Mouse (Mus musculus) midbrain, embryonic 11.5 days (tissue): ENCODE measurements at regions not wholly inside any gene's neighbourhood (a gene's known extent, or its start where the extent isn't known, plus 50 kb on each side); places are given as distances from the start of the nearest gene placed in this dataset.
"Not testable (repeated sequence)": the region's sequence is repeated elsewhere in the genome, so short reads cannot be mapped to it uniquely, and the experiment has no call there.

Experiments used
- ATAC-seq: fragments of 200-750 bp; cut with Nextera tagmentation; 2 replicates; pipeline ENCODE4 v1.8.0; 2017; ENCODE audit warnings: moderate TSS enrichment, moderate library complexity; ENCODE audit not compliant: low FRiP score
- DNase-seq: peaks from one replicate; pipeline ENCODE4 v3.0.0; 2015; ENCODE audit warnings: low spot score; ENCODE audit errors: missing footprints
- H3K27ac ChIP-seq: fragments of 300-500 bp; sonication (generic); 2 replicates; pipeline ENCODE4 v1.5.1; 2014; ENCODE audit warnings: low read depth, low read length
- H3K27me3 ChIP-seq: fragments of 300-500 bp; sonication (generic); 2 replicates; pipeline ENCODE4 v1.6.1; 2014; ENCODE audit warnings: mild to moderate bottlenecking, low read length, moderate library complexity, mixed read lengths; ENCODE audit not compliant: control insufficient read depth, insufficient read depth
- H3K36me3 ChIP-seq: fragments of 300-500 bp; sonication (generic); 2 replicates; pipeline ENCODE4 v1.6.1; 2014; ENCODE audit warnings: mild to moderate bottlenecking, low read length, moderate library complexity, mixed read lengths; ENCODE audit not compliant: control insufficient read depth, insufficient read depth
- H3K4me1 ChIP-seq: fragments of 300-500 bp; sonication (generic); 2 replicates; pipeline ENCODE4 v1.6.1; 2014; ENCODE audit warnings: low read length; ENCODE audit not compliant: control insufficient read depth, insufficient read depth
- H3K4me2 ChIP-seq: fragments of 300-500 bp; sonication (generic); 2 replicates; pipeline ENCODE4 v1.6.1; 2014; ENCODE audit warnings: mild to moderate bottlenecking, moderate library complexity
- H3K4me3 ChIP-seq: fragments of 300-500 bp; sonication (generic); 2 replicates; pipeline ENCODE4 v1.5.1; 2014; ENCODE audit warnings: low read depth, low read length
- H3K9ac ChIP-seq: fragments of 300-500 bp; sonication (generic); 2 replicates; pipeline ENCODE4 v1.6.1; 2014; ENCODE audit warnings: low read length
- H3K9me3 ChIP-seq: fragments of 300-500 bp; sonication (generic); 2 replicates; pipeline ENCODE4 v1.6.1; 2016; ENCODE audit warnings: low read length; ENCODE audit not compliant: control insufficient read depth
- WGBS: fragments of 180-500 bp; shearing (Covaris S2); extraction: QIAGEN DNeasy Blood & Tissue Kit; methylation state at CpG from one replicate; pipeline ENCODE4 v1.1.7; 2014; 5-methylcytosine and 5-hydroxymethylcytosine counted together

- H3K9me3 ChIP-seq, H3K9ac ChIP-seq, H3K27me3 ChIP-seq, H3K27ac ChIP-seq, ATAC-seq, H3K4me2 ChIP-seq, DNase-seq, H3K4me1 ChIP-seq, H3K4me3 ChIP-seq, H3K36me3 ChIP-seq: not testable (repeated sequence)
- WGBS = 96% methylated on average over 14 of the region's 14 CpGs
Observed at GRCm38 (mm10) chr12:77526581-77526980, 288.7 kb downstream of the Fut8 start.

- no peaks in the 10 kb centered on the region for H3K9me3 ChIP-seq
- no peak overlapping the region for H3K9ac ChIP-seq
- no peak for DNase-seq
- WGBS = 58% methylated on average over 1 of the region's 1 CpGs
- no peak overlapping the region for H3K4me2 ChIP-seq
- H3K4me1 ChIP-seq = no peaks in the 10 kb centered on the region
- no peak overlapping the region for H3K27ac ChIP-seq
- H3K27me3 ChIP-seq = no peaks in the 10 kb centered on the region
- no peak for ATAC-seq
- no peak overlapping the region for H3K4me3 ChIP-seq
- no peaks in the 10 kb centered on the region for H3K36me3 ChIP-seq
Observed at GRCm38 (mm10) chr12:77527499-77527898, 289.6 kb downstream of the Fut8 start.

GRCm38 (mm10) chr12:77527953-77528865, 290.3 kb downstream of the Fut8 start:
- no peaks in the 10 kb centered on the region for H3K27me3 ChIP-seq
- H3K4me3 ChIP-seq = no peak overlapping the region
- no peak overlapping the region for H3K9ac ChIP-seq
- ATAC-seq = no peak
- DNase-seq = no peak
- H3K4me1 ChIP-seq = no peaks in the 10 kb centered on the region
- H3K9me3 ChIP-seq = no peaks in the 10 kb centered on the region
- 69% methylated on average over 9 of the region's 9 CpGs for WGBS
- no peaks in the 10 kb centered on the region for H3K36me3 ChIP-seq
- no peak overlapping the region for H3K27ac ChIP-seq
- no peak overlapping the region for H3K4me2 ChIP-seq

GRCm38 (mm10) chr12:77528868-77529271, 290.9 kb downstream of the Fut8 start:
- no peak for ATAC-seq
- Histone ChIP-seq H3K27me3 (no peaks in the 10 kb centered on the region), H3K9me3 (no peaks in the 10 kb centered on the region), H3K27ac (no peak overlapping the region), H3K9ac (no peak overlapping the region), H3K4me1 (no peaks in the 10 kb centered on the region), H3K4me3 (no peak overlapping the region), H3K4me2 (no peak overlapping the region), H3K36me3 (no peaks in the 10 kb centered on the region)
- WGBS = 60% methylated on average over 8 of the region's 8 CpGs
- DNase-seq = no peak

- Histone ChIP-seq H3K27ac (no peak overlapping the region), H3K9me3 (no peaks in the 10 kb centered on the region), H3K4me1 (no peaks in the 10 kb centered on the region), H3K9ac (no peak overlapping the region), H3K4me2 (no peak overlapping the region), H3K36me3 (no peaks in the 10 kb centered on the region), H3K27me3 (no peaks in the 10 kb centered on the region), H3K4me3 (no peak overlapping the region)
- 88% methylated on average over 4 of the region's 4 CpGs for WGBS
- DNase-seq (no peak), ATAC-seq (no peak)
Observed at GRCm38 (mm10) chr12:77529414-77529813, 291.5 kb downstream of the Fut8 start.

- 87% methylated on average over 3 of the region's 3 CpGs for WGBS
- H3K9me3 ChIP-seq = no peaks in the 10 kb centered on the region
- no peak for ATAC-seq
Observed at GRCm38 (mm10) chr12:77529955-77530354, 292.0 kb downstream of the Fut8 start.

GRCm38 (mm10) chr12:77531294-77531693, 293.4 kb downstream of the Fut8 start:
- Histone ChIP-seq H3K9ac (no peak overlapping the region), H3K4me2 (no peak overlapping the region), H3K27ac (no peak overlapping the region), H3K9me3 (no peaks in the 10 kb centered on the region), H3K4me1 (no peaks in the 10 kb centered on the region), H3K36me3 (no peaks in the 10 kb centered on the region), H3K4me3 (no peak overlapping the region), H3K27me3 (no peaks in the 10 kb centered on the region)
- ATAC-seq (no peak), DNase-seq (no peak)
- 83% methylated on average over 5 of the region's 5 CpGs for WGBS

More at GRCm38 (mm10) chr12:77529955-77530354, 292.0 kb downstream of the Fut8 start:
- no peak overlapping the region for H3K27ac ChIP-seq
- H3K9ac ChIP-seq = no peak overlapping the region
- no peaks in the 10 kb centered on the region for H3K36me3 ChIP-seq
- no peaks in the 10 kb centered on the region for H3K4me1 ChIP-seq
- H3K4me3 ChIP-seq = no peak overlapping the region
- H3K4me2 ChIP-seq = no peak overlapping the region
- no peak for DNase-seq
- H3K27me3 ChIP-seq = no peaks in the 10 kb centered on the region

GRCm38 (mm10) chr12:77532547-77532946, 294.6 kb downstream of the Fut8 start:
- Histone ChIP-seq H3K36me3 (no peaks in the 10 kb centered on the region), H3K27me3 (no peaks in the 10 kb centered on the region), H3K4me1 (no peaks in the 10 kb centered on the region), H3K4me3 (no peak overlapping the region), H3K9ac (no peak overlapping the region), H3K9me3 (no peaks in the 10 kb centered on the region), H3K4me2 (no peak overlapping the region), H3K27ac (no peak overlapping the region)
- ATAC-seq (no peak), DNase-seq (no peak)
- WGBS = 81% methylated on average over 8 of the region's 8 CpGs

- ATAC-seq (no peak), DNase-seq (no peak)
- Histone ChIP-seq H3K27me3 (no peaks in the 10 kb centered on the region), H3K4me2 (no peak overlapping the region), H3K27ac (no peak overlapping the region), H3K36me3 (no peaks in the 10 kb centered on the region), H3K9me3 (no peaks in the 10 kb centered on the region), H3K4me1 (no peaks in the 10 kb centered on the region), H3K4me3 (no peak overlapping the region), H3K9ac (no peak overlapping the region)
- 82% methylated on average over 2 of the region's 2 CpGs for WGBS
Observed at GRCm38 (mm10) chr12:77533606-77534005, 295.7 kb downstream of the Fut8 start.
